Mouse (Mus musculus) embryo, embryonic 9.5 days (tissue): ENCODE data around the gene Plcxd2.

Source experiments
- DNase-seq: peaks from one replicate; pipeline ENCODE4 v3.0.0-alpha.2; 2017; ENCODE audit errors: extremely low spot score

The Plcxd2 gene

GRCm38 (mm10) chr16:46010153-46010905 is at the start of gene Plcxd2:
TSS of gene Plcxd2 (minus strand) at chr16:46010218.
- peak; percentile 96 for DNase-seq

- no peak for DNase-seq
These were observed 36.9 kb upstream of the Plcxd2 start for GRCm38 (mm10) chr16:46046906-46047305.

- DNase-seq = no peak
These were observed 26.2 kb upstream of the Plcxd2 start for GRCm38 (mm10) chr16:46036261-46036660.

GRCm38 (mm10) chr16:46033896-46034295 is 23.9 kb upstream of the Plcxd2 start:
- no peak for DNase-seq

GRCm38 (mm10) chr16:46022958-46023491 is 13.0 kb upstream of the Plcxd2 start:
- DNase-seq = no peak

- DNase-seq = peak; percentile 54
These were observed 12.3 kb upstream of the Plcxd2 start for GRCm38 (mm10) chr16:46022189-46022928.

GRCm38 (mm10) chr16:46021302-46021701 is 11.3 kb upstream of the Plcxd2 start:
- DNase-seq = no peak

GRCm38 (mm10) chr16:46020396-46020795 is 10.4 kb upstream of the Plcxd2 start:
- DNase-seq = no peak

- DNase-seq = no peak
These were observed 9.8 kb upstream of the Plcxd2 start for GRCm38 (mm10) chr16:46019799-46020198.

- DNase-seq = no peak
These were observed 9.3 kb upstream of the Plcxd2 start for GRCm38 (mm10) chr16:46019359-46019758.

GRCm38 (mm10) chr16:46011696-46012095 is 1.7 kb upstream of the Plcxd2 start:
- no peak for DNase-seq

- no peak for DNase-seq
These were observed 845 bp upstream of the Plcxd2 start for GRCm38 (mm10) chr16:46010906-46011220.

GRCm38 (mm10) chr16:46009717-46010116 is 301 bp downstream of the Plcxd2 start:
- DNase-seq = no peak

GRCm38 (mm10) chr16:46008766-46009165 is 1.3 kb downstream of the Plcxd2 start:
- no peak for DNase-seq

GRCm38 (mm10) chr16:46008036-46008605 is 1.9 kb downstream of the Plcxd2 start:
- no peak for DNase-seq

- DNase-seq = no peak
These were observed 3.8 kb downstream of the Plcxd2 start for GRCm38 (mm10) chr16:46006261-46006660.

GRCm38 (mm10) chr16:46001550-46002166 is 8.4 kb downstream of the Plcxd2 start:
- no peak for DNase-seq

GRCm38 (mm10) chr16:46000976-46001375 is 9.0 kb downstream of the Plcxd2 start:
- DNase-seq = no peak

GRCm38 (mm10) chr16:45999374-46000191 is 10.4 kb downstream of the Plcxd2 start:
- no peak for DNase-seq

- no peak for DNase-seq
These were observed 11.8 kb downstream of the Plcxd2 start for GRCm38 (mm10) chr16:45998231-45998630.
